Mouse (Mus musculus) kidney, embryonic 15.5 days (tissue): ENCODE measurements around the gene Rpia. TPM values are rescaled to one million over a fixed set of nuclear protein-coding genes. Genes with fewer than 3 reads are reported as not detected.
"Not testable (repeated sequence)": the region's sequence is repeated elsewhere in the genome, so short reads cannot be mapped to it uniquely, and the experiment has no call there.

Experiments
- ATAC-seq: fragments of 200-750 bp; cut with Nextera tagmentation; replicated peaks from 2 replicates; pipeline ENCODE4 v1.8.0; 2017; ENCODE audit warnings: moderate TSS enrichment; ENCODE audit not compliant: low FRiP score
- H3K27ac ChIP-seq: fragments of 300-500 bp; sonication (generic); 2 replicates; pipeline ENCODE4 v1.5.1; 2015; ENCODE audit warnings: mild to moderate bottlenecking, inconsistent platforms
- H3K27me3 ChIP-seq: fragments of 300-500 bp; sonication (generic); 2 replicates; pipeline ENCODE4 v1.6.1; 2015; ENCODE audit warnings: inconsistent platforms
- H3K36me3 ChIP-seq: fragments of 300-500 bp; sonication (generic); 2 replicates; pipeline ENCODE4 v1.6.1; 2015; ENCODE audit warnings: inconsistent platforms
- H3K4me1 ChIP-seq: fragments of 300-500 bp; sonication (generic); 2 replicates; pipeline ENCODE4 v1.6.1; 2015; ENCODE audit warnings: inconsistent platforms
- H3K4me2 ChIP-seq: fragments of 300-500 bp; sonication (generic); 2 replicates; pipeline ENCODE4 v1.6.1; 2015; ENCODE audit warnings: moderate library complexity, mild to moderate bottlenecking, inconsistent platforms
- H3K4me3 ChIP-seq: fragments of 300-500 bp; sonication (generic); replicated peaks from 2 replicates; pipeline ENCODE4 v1.5.1; 2015; ENCODE audit warnings: mild to moderate bottlenecking, inconsistent platforms
- H3K9ac ChIP-seq: fragments of 300-500 bp; sonication (generic); 2 replicates; pipeline ENCODE4 v1.6.1; 2015; ENCODE audit warnings: mild to moderate bottlenecking, inconsistent platforms
- H3K9me3 ChIP-seq: fragments of 300-500 bp; sonication (generic); replicated peaks from 2 replicates; pipeline ENCODE4 v1.6.1; 2016; ENCODE audit warnings: inconsistent platforms
- WGBS: fragments of 180-500 bp; shearing (Covaris S2); methylation state at CpG from one replicate; pipeline ENCODE4 v1.1.7; 2015; ENCODE audit warnings: mixed read lengths; 5-methylcytosine and 5-hydroxymethylcytosine counted together
- polyA plus RNA-seq: library from polyadenylated mRNA; unstranded; fragments of >200 nt; fragmentation: Nextera tagmentation; extraction: Ambion mirVana; gene quantifications from 2 replicates; pipeline ENCODE4 v1.2.1, GENCODE M21; 2015

The Rpia gene
- polyA plus RNA-seq = 3.1 and 3.4 TPM in 2 replicates

- peak within 1 kb of the TSS; percentile 76 for H3K4me3 ChIP-seq
These were observed at the start of gene Rpia for GRCm38 (mm10) chr6:70791824-70792535. TSS of gene Rpia (minus strand) at chr6:70792232.

GRCm38 (mm10) chr6:70840281-70840680 lies 48.2 kb upstream of the Rpia start:
- Histone ChIP-seq H3K27me3 (no peaks in the 10 kb centered on the region), H3K9me3 (no peaks in the 10 kb centered on the region), H3K27ac (no peak overlapping the region), H3K4me1 (peaks cover 13% of the 10 kb centered on the region), H3K4me3 (no peak overlapping the region), H3K36me3 (no peaks in the 10 kb centered on the region), H3K4me2 (no peak overlapping the region), H3K9ac (no peak overlapping the region)
- no peak for ATAC-seq
- WGBS = 73% methylated on average over 5 of the region's 5 CpGs

More at GRCm38 (mm10) chr6:70791824-70792535, at the start of gene Rpia:
- peak within 1 kb of the TSS; percentile 93 for H3K4me2 ChIP-seq
- no peaks in the 10 kb centered on the region for H3K9me3 ChIP-seq
- no peaks in the 10 kb centered on the region for H3K36me3 ChIP-seq
- peaks cover 20% of the 10 kb centered on the region for H3K4me1 ChIP-seq
- H3K27me3 ChIP-seq = no peaks in the 10 kb centered on the region
- peak within 1 kb of the TSS; percentile 71 for H3K9ac ChIP-seq
- peak within 1 kb of the TSS; percentile 88 for H3K27ac ChIP-seq
- ATAC-seq = peak; percentile 98
- WGBS = under 1% methylated on average over 62 of the region's 62 CpGs

DNA sequence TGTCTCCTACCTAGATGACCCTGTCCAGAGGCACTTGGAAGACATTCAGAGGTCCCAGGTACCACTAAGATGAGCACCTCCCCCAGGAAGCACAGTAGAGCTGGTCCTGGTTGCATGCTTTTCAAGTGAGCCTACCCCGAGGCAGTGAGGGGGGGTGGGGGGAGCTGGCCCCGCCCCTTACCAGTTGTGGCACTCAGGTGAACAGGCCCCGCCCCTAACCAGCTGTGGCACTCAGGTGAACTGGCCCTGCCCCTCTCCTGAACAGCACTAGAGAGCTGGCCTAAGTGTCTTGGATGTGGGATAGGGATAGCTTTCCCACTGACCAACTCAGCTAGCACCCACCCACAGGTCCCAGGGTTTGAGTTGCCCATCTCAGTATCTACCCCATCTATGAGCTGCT lies 46.5 kb upstream of the Rpia start:
- Histone ChIP-seq H3K9ac (no peak overlapping the region), H3K36me3 (no peaks in the 10 kb centered on the region), H3K9me3 (no peaks in the 10 kb centered on the region), H3K27ac (no peak overlapping the region), H3K27me3 (no peaks in the 10 kb centered on the region), H3K4me3 (no peak overlapping the region), H3K4me2 (no peak overlapping the region), H3K4me1 (peaks cover 8% of the 10 kb centered on the region)
- no peak for ATAC-seq
- 62% methylated on average over 3 of the region's 3 CpGs for WGBS

GRCm38 (mm10) chr6:70837297-70837696 lies 45.3 kb upstream of the Rpia start:
- Histone ChIP-seq H3K27ac (no peak overlapping the region), H3K36me3 (no peaks in the 10 kb centered on the region), H3K9ac (no peak overlapping the region), H3K4me3 (no peak overlapping the region), H3K9me3 (no peaks in the 10 kb centered on the region), H3K4me1 (no peaks in the 10 kb centered on the region), H3K27me3 (no peaks in the 10 kb centered on the region), H3K4me2 (no peak overlapping the region)
- ATAC-seq = no peak
- WGBS = 79% methylated on average over 2 of the region's 2 CpGs

DNA sequence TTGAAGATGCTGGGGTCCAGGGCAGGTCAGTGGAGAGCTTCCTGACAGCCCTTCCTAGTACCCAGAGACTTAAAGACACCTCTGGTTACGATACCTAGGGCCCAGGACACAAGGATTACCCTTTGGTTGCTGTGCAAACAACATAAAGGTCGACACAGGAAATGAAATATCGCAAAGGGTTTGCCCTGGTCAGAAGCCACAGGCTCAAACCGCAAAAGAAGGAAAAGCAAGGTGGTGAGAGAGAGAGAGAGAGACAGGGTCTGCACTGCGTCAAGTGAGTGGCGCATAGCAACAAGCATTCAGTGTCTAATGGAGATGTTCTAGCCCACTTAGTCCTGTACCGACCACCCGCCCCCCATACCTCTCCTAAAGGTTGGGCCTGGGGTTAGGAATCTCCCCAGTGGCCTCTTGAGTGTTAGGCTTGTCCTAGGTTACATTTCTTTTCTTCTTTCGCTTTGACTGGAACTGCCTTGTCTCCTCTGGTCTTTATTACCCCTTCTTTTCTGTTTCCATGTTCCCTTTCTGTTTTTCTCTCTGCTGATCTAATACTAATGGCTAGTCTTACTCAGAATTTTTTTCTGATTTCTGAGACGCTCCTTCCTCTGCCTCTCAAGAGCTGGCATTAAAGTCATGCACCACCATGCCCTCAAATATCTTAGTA lies 39.3 kb upstream of the Rpia start:
- H3K9ac ChIP-seq = no peak overlapping the region
- WGBS = 75% methylated on average over 10 of the region's 10 CpGs
- no peak for ATAC-seq
- H3K27ac ChIP-seq = no peak overlapping the region
- H3K27me3 ChIP-seq = no peaks in the 10 kb centered on the region
- no peaks in the 10 kb centered on the region for H3K4me1 ChIP-seq
- no peak overlapping the region for H3K4me3 ChIP-seq
- H3K9me3 ChIP-seq = no peaks in the 10 kb centered on the region
- no peaks in the 10 kb centered on the region for H3K36me3 ChIP-seq
- no peak overlapping the region for H3K4me2 ChIP-seq

- Histone ChIP-seq H3K4me3 (no peak overlapping the region), H3K27ac (no peak overlapping the region), H3K4me1 (no peaks in the 10 kb centered on the region), H3K36me3 (no peaks in the 10 kb centered on the region), H3K4me2 (no peak overlapping the region), H3K9me3 (no peaks in the 10 kb centered on the region), H3K9ac (no peak overlapping the region), H3K27me3 (no peaks in the 10 kb centered on the region)
- ATAC-seq = no peak
- 86% methylated on average over 3 of the region's 3 CpGs for WGBS
These were observed 38.5 kb upstream of the Rpia start for GRCm38 (mm10) chr6:70830552-70830951.

GRCm38 (mm10) chr6:70829451-70829850 lies 37.4 kb upstream of the Rpia start:
- H3K36me3 ChIP-seq = no peaks in the 10 kb centered on the region
- peaks cover 1% of the 10 kb centered on the region; the same call in 1 of the 2 replicates for H3K4me1 ChIP-seq
- no peaks in the 10 kb centered on the region for H3K9me3 ChIP-seq
- H3K4me2 ChIP-seq = no peak overlapping the region
- 42% methylated on average over 2 of the region's 2 CpGs for WGBS
- H3K27me3 ChIP-seq = no peaks in the 10 kb centered on the region
- no peak for ATAC-seq
- no peak overlapping the region for H3K9ac ChIP-seq
- H3K4me3 ChIP-seq = no peak overlapping the region
- no peak overlapping the region for H3K27ac ChIP-seq

- 0 out of 2 replicates have a peak overlapping the region, but pooled peaks have one; percentile 7 for H3K27ac ChIP-seq
- H3K4me2 ChIP-seq = peak overlapping the region; percentile 76
- no peaks in the 10 kb centered on the region for H3K36me3 ChIP-seq
- no peaks in the 10 kb centered on the region for H3K27me3 ChIP-seq
- peak overlapping the region; percentile 46 for H3K4me3 ChIP-seq
- H3K9ac ChIP-seq = 0 out of 2 replicates have a peak overlapping the region, but pooled peaks have one; percentile 37
- H3K4me1 ChIP-seq = peaks cover 8% of the 10 kb centered on the region
- ATAC-seq = no peak
- H3K9me3 ChIP-seq = no peaks in the 10 kb centered on the region
- 40% methylated on average over 4 of the region's 4 CpGs for WGBS
These were observed 32.9 kb upstream of the Rpia start for GRCm38 (mm10) chr6:70824987-70825337.

- Histone ChIP-seq H3K4me1 (peaks cover 8% of the 10 kb centered on the region), H3K4me3 (peak overlapping the region; percentile 46), H3K36me3 (no peaks in the 10 kb centered on the region), H3K4me2 (peak overlapping the region; percentile 76), H3K27me3 (no peaks in the 10 kb centered on the region), H3K27ac (0 out of 2 replicates have a peak overlapping the region, but pooled peaks have one; percentile 7), H3K9ac (peak overlapping the region; percentile 37; the same call in 1 of the 2 replicates), H3K9me3 (no peaks in the 10 kb centered on the region)
- peak; percentile 95 for ATAC-seq
- WGBS = 7% methylated on average over 23 of the region's 23 CpGs
These were observed 32.3 kb upstream of the Rpia start for GRCm38 (mm10) chr6:70824085-70824986.

DNA sequence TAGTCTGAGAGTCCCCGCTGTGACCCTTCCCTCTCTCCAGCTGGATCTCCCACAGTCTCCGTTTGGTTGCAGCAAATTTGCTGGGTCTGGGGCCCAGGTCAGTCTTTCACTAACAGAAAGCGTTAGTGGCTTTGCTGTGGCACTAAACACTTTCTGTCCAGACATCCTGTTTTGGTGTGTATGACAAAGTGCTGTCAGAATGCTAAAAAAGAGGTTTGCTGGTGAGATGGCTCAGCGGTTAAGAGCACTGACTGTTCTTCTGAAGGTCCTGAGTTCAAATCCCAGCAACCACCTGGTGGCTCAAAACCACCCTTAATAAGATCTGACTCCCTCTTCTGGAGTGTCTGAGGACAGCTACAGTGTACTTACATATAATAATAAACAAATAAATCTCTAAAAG lies 31.2 kb upstream of the Rpia start:
- H3K27ac ChIP-seq, H3K27me3 ChIP-seq, H3K9me3 ChIP-seq, ATAC-seq, H3K9ac ChIP-seq, H3K4me1 ChIP-seq, H3K36me3 ChIP-seq, H3K4me3 ChIP-seq, H3K4me2 ChIP-seq: not testable (repeated sequence)
- WGBS = 83% methylated on average over 4 of the region's 4 CpGs

GRCm38 (mm10) chr6:70822386-70822910 lies 30.4 kb upstream of the Rpia start:
- Histone ChIP-seq H3K4me2 (no peak overlapping the region), H3K4me1 (peaks cover 8% of the 10 kb centered on the region), H3K4me3 (no peak overlapping the region), H3K9me3 (no peaks in the 10 kb centered on the region), H3K36me3 (no peaks in the 10 kb centered on the region), H3K9ac (no peak overlapping the region), H3K27ac (no peak overlapping the region), H3K27me3 (no peaks in the 10 kb centered on the region)
- no peak for ATAC-seq
- WGBS = 54% methylated on average over 5 of the region's 5 CpGs
